Mouse (Mus musculus) embryonic fibroblast, embryonic 13.5 days (primary cell): ENCODE data around the gene Sun2.

Experiments used
- CTCF ChIP-seq: IDR thresholded peaks from 2 replicates; pipeline ENCODE4 v1.5.1; 2011; ENCODE audit warnings: mild to moderate bottlenecking, control low read depth, low read length, moderate library complexity, borderline replicate concordance; ENCODE audit not compliant: insufficient read depth
- POLR2A ChIP-seq: IDR thresholded peaks from 2 replicates; pipeline ENCODE4 v1.6.1; 2011; ENCODE audit warnings: low read depth, mild to moderate bottlenecking, control low read depth, low read length, moderate library complexity

- TF ChIP-seq POLR2A (no peak), CTCF (no peak)
Observed at GRCm38 (mm10) chr15:79685141-79685641, 57.1 kb downstream of the Sun2 start.
